Mouse (Mus musculus) left cerebral cortex, postnatal 14 days (tissue): Measurements from ENCODE around the gene Gpi1. TPM values are rescaled to one million over a fixed set of nuclear protein-coding genes. Genes with fewer than 3 reads are reported as not detected.
"Not testable (repeated sequence)": the region's sequence is repeated elsewhere in the genome, so short reads cannot be mapped to it uniquely, and the experiment has no call there.

Source experiments
- DNase-seq, 2 experiments: peaks; one replicate each; pipeline ENCODE4 v3.0.0; 2021 to 2022; ENCODE audit warnings: low spot score in 2 of 2, mixed read lengths in 1 of 2
- intact Hi-C: fragments of 180-260 bp; cut with DNase I; formaldehyde crosslinking; loops from one replicate; pipeline ENCODE4 v1.15.1; 2025
- total RNA-seq, 2 experiments: library from RNA; stranded (reverse); gene quantifications; 2 replicates each; pipeline ENCODE4 v1.2.3; 2021

Gene Gpi1
- total RNA-seq, 2 experiments from 2014 or later: 676 to 689 TPM

- DNase-seq: peak; percentile 100
- intact Hi-C loops: no loop called here
Measured at GRCm38 (mm10) chr7:34233909-34234609, 3.9 kb upstream of the Gpi1 start.

GRCm38 (mm10) chr7:34232785-34233725, 2.9 kb upstream of the Gpi1 start:
- no peak for DNase-seq
- intact Hi-C loops: no loop called here

GRCm38 (mm10) chr7:34229691-34230111, 435 bp downstream of the Gpi1 start:
- intact Hi-C loops: no loop called here

GRCm38 (mm10) chr7:34229153-34229552, 983 bp downstream of the Gpi1 start:
- DNase-seq: no peak
- intact Hi-C loops: no loop called here

More at GRCm38 (mm10) chr7:34229691-34230111, 435 bp downstream of the Gpi1 start:
- peak; percentile 57 to 67 for DNase-seq

- intact Hi-C loops: no loop called here
- no peak for DNase-seq
Measured at GRCm38 (mm10) chr7:34228641-34229040, 1.5 kb downstream of the Gpi1 start.

- intact Hi-C loops: no loop called here
- no peak for DNase-seq
Measured at GRCm38 (mm10) chr7:34226846-34227245, 3.3 kb downstream of the Gpi1 start.

GRCm38 (mm10) chr7:34226086-34226485, 4.0 kb downstream of the Gpi1 start:
- peak; percentile 30 to 60 for DNase-seq
- intact Hi-C loops: no loop called here

- intact Hi-C loops: no loop called here
- DNase-seq: no peak
Measured at GRCm38 (mm10) chr7:34224308-34224707, 5.8 kb downstream of the Gpi1 start.

GRCm38 (mm10) chr7:34222340-34222739, 7.8 kb downstream of the Gpi1 start:
- no peak for DNase-seq
- intact Hi-C loops: no loop called here

GRCm38 (mm10) chr7:34221594-34222250, 8.4 kb downstream of the Gpi1 start:
- DNase-seq: no peak
- intact Hi-C loops: no loop called here

GRCm38 (mm10) chr7:34218496-34218895, 11.6 kb downstream of the Gpi1 start:
- intact Hi-C loops: no loop called here
- DNase-seq: no peak

- DNase-seq: no peak
- intact Hi-C loops: no loop called here
Measured at GRCm38 (mm10) chr7:34216474-34216873, 13.7 kb downstream of the Gpi1 start.

- no peak for DNase-seq
- intact Hi-C loops: no loop called here
Measured at GRCm38 (mm10) chr7:34215481-34215880, 14.7 kb downstream of the Gpi1 start.

- intact Hi-C loops: no loop called here
- DNase-seq: peak in 1 of 2 experiments; percentile 34
Measured at GRCm38 (mm10) chr7:34214644-34215043, 15.5 kb downstream of the Gpi1 start.

- intact Hi-C loops: no loop called here
- DNase-seq: no peak
Measured at GRCm38 (mm10) chr7:34213281-34213680, 16.9 kb downstream of the Gpi1 start.

- intact Hi-C loops: no loop called here
- no peak for DNase-seq
Measured at GRCm38 (mm10) chr7:34208027-34208745, 21.9 kb downstream of the Gpi1 start.

GRCm38 (mm10) chr7:34206331-34206730, 23.8 kb downstream of the Gpi1 start:
- no peak for DNase-seq
- intact Hi-C loops: no loop called here

- not testable (repeated sequence) for DNase-seq
Measured at GRCm38 (mm10) chr7:34202147-34202546, 28.0 kb downstream of the Gpi1 start.

GRCm38 (mm10) chr7:34200829-34201228, 29.3 kb downstream of the Gpi1 start:
- no peak for DNase-seq
- intact Hi-C loops: no loop called here

More at GRCm38 (mm10) chr7:34202147-34202546, 28.0 kb downstream of the Gpi1 start:
- intact Hi-C loops: not testable (repeated sequence)
